Mouse (Mus musculus) heart, postnatal 0 days (tissue): ENCODE measurements at regions not wholly inside any gene's neighbourhood (a gene's known extent, or its start where the extent isn't known, plus 50 kb on each side); places are given as distances from the start of the nearest gene placed in this dataset.
A peak's percentile ranks its signal among the peaks of the same experiment; 100 is the strongest.

Experiments
- ATAC-seq: fragments of 200-750 bp; cut with Nextera tagmentation; 2 replicates; pipeline ENCODE4 v1.8.0; 2017; ENCODE audit warnings: low read depth, moderate number of reproducible peaks, moderate library complexity; ENCODE audit not compliant: insufficient read depth
- DNase-seq: peaks from one replicate; pipeline ENCODE4 v3.0.0-alpha.2; 2016; ENCODE audit warnings: low spot score
- H3K27ac ChIP-seq: fragments of 300-500 bp; sonication (generic); 2 replicates; pipeline ENCODE4 v1.5.1; 2014; ENCODE audit warnings: low read depth, mild to moderate bottlenecking
- H3K27me3 ChIP-seq: fragments of 300-500 bp; sonication (generic); 2 replicates; pipeline ENCODE4 v1.6.1; 2014; ENCODE audit warnings: low read length, mixed read lengths; ENCODE audit not compliant: control insufficient read depth, insufficient read depth
- H3K36me3 ChIP-seq: fragments of 300-500 bp; sonication (generic); replicated peaks from 2 replicates; pipeline ENCODE4 v1.6.1; 2014; ENCODE audit warnings: low read length, mixed read lengths; ENCODE audit not compliant: control insufficient read depth, insufficient read depth
- H3K4me1 ChIP-seq: fragments of 300-500 bp; sonication (generic); 2 replicates; pipeline ENCODE4 v1.6.1; 2014; ENCODE audit warnings: antibody characterized with exemption; ENCODE audit not compliant: control insufficient read depth, insufficient read depth
- H3K4me2 ChIP-seq: fragments of 300-500 bp; sonication (generic); 2 replicates; pipeline ENCODE4 v1.6.1; 2014; ENCODE audit warnings: low read depth, mild to moderate bottlenecking, low read length, moderate library complexity
- H3K4me3 ChIP-seq: fragments of 300-500 bp; sonication (generic); 2 replicates; pipeline ENCODE4 v1.5.1; 2014; ENCODE audit warnings: low read depth, low read length
- H3K9ac ChIP-seq: fragments of 300-500 bp; sonication (generic); replicated peaks from 2 replicates; pipeline ENCODE4 v1.6.1; 2014; ENCODE audit warnings: low read depth, low read length, mixed read lengths
- H3K9me3 ChIP-seq: fragments of 300-500 bp; sonication (generic); replicated peaks from 2 replicates; pipeline ENCODE4 v1.6.1; 2016; ENCODE audit warnings: low read length; ENCODE audit not compliant: control insufficient read depth
- CTCF ChIP-seq: IDR thresholded peaks from 2 replicates; pipeline ENCODE4 v1.5.1; 2016; ENCODE audit warnings: antibody characterized with exemption, control low read depth, low read depth
- EP300 ChIP-seq: IDR thresholded peaks from 2 replicates; pipeline ENCODE4 v1.6.1; 2016; ENCODE audit warnings: antibody characterized with exemption, low read depth
- WGBS: fragments of 180-500 bp; shearing (Covaris S2); extraction: QIAGEN DNeasy Blood & Tissue Kit; methylation state at CpG from one replicate; pipeline ENCODE4 v1.1.7; 2014; 5-methylcytosine and 5-hydroxymethylcytosine counted together

GRCm38 (mm10) chr14:98722481-98722880 is 271.6 kb downstream of the Rpl36a-ps1 start:
- Histone ChIP-seq H3K4me1 (no peaks in the 10 kb centered on the region), H3K27ac (no peak overlapping the region), H3K4me3 (no peak overlapping the region), H3K36me3 (no peaks in the 10 kb centered on the region), H3K9me3 (no peaks in the 10 kb centered on the region), H3K4me2 (no peak overlapping the region), H3K9ac (no peak overlapping the region), H3K27me3 (no peaks in the 10 kb centered on the region)
- ATAC-seq (no peak), DNase-seq (no peak)
- WGBS, result 69% methylated on average over 9 of the region's 9 CpGs
- TF ChIP-seq EP300 (no peak), CTCF (no peak)

- DNase-seq (no peak), ATAC-seq (no peak)
- no peaks in the 10 kb centered on the region for H3K9me3 ChIP-seq
- 87% methylated on average over 2 of the region's 2 CpGs for WGBS
- no peak overlapping the region for H3K27ac ChIP-seq
- H3K9ac ChIP-seq, result no peak overlapping the region
- H3K4me3 ChIP-seq, result no peak overlapping the region
- H3K27me3 ChIP-seq, result no peaks in the 10 kb centered on the region
- no peak for TF ChIP-seq EP300
- TF ChIP-seq CTCF, result no peak
- H3K4me2 ChIP-seq, result no peak overlapping the region
- H3K4me1 ChIP-seq, result no peaks in the 10 kb centered on the region
- no peaks in the 10 kb centered on the region for H3K36me3 ChIP-seq
Observed at GRCm38 (mm10) chr14:98721033-98721432, 273.1 kb downstream of the Rpl36a-ps1 start.

GRCm38 (mm10) chr14:98708045-98708444 is 286.1 kb downstream of the Rpl36a-ps1 start:
- H3K4me2 ChIP-seq, result no peak overlapping the region
- TF ChIP-seq CTCF (no peak), EP300 (no peak)
- H3K36me3 ChIP-seq, result no peaks in the 10 kb centered on the region
- no peaks in the 10 kb centered on the region for H3K27me3 ChIP-seq
- ATAC-seq (no peak), DNase-seq (no peak)
- WGBS, result 89% methylated on average over 2 of the region's 2 CpGs
- H3K4me3 ChIP-seq, result no peak overlapping the region
- H3K9ac ChIP-seq, result no peak overlapping the region
- no peaks in the 10 kb centered on the region for H3K4me1 ChIP-seq
- H3K27ac ChIP-seq, result no peak overlapping the region
- H3K9me3 ChIP-seq, result no peaks in the 10 kb centered on the region

- no peak for TF ChIP-seq CTCF
- TF ChIP-seq EP300, result no peak
- ATAC-seq (no peak), DNase-seq (no peak)
- Histone ChIP-seq H3K9ac (no peak overlapping the region), H3K27me3 (no peaks in the 10 kb centered on the region), H3K36me3 (no peaks in the 10 kb centered on the region), H3K4me1 (0 out of 2 replicates have a peak, but pooled peaks cover 2% of the 10 kb centered on the region), H3K9me3 (no peaks in the 10 kb centered on the region), H3K4me3 (no peak overlapping the region), H3K27ac (no peak overlapping the region), H3K4me2 (no peak overlapping the region)
- 83% methylated on average over 4 of the region's 4 CpGs for WGBS
Observed at GRCm38 (mm10) chr14:98707574-98707973, 286.5 kb downstream of the Rpl36a-ps1 start.

GRCm38 (mm10) chr14:98703289-98703688 is 290.8 kb downstream of the Rpl36a-ps1 start:
- Histone ChIP-seq H3K27me3 (no peaks in the 10 kb centered on the region), H3K4me1 (0 out of 2 replicates have a peak, but pooled peaks cover 3% of the 10 kb centered on the region), H3K9me3 (no peaks in the 10 kb centered on the region), H3K4me3 (no peak overlapping the region), H3K36me3 (no peaks in the 10 kb centered on the region), H3K9ac (no peak overlapping the region), H3K4me2 (no peak overlapping the region), H3K27ac (no peak overlapping the region)
- TF ChIP-seq EP300 (no peak), CTCF (no peak)
- peak; percentile 41; the same call in 1 of the 2 replicates for ATAC-seq
- DNase-seq, result peak; percentile 45
- WGBS, result 22% methylated on average over 6 of the region's 6 CpGs

- H3K27ac ChIP-seq, result no peak overlapping the region
- H3K9ac ChIP-seq, result no peak overlapping the region
- no peak overlapping the region for H3K4me3 ChIP-seq
- ATAC-seq, result no peak
- no peaks in the 10 kb centered on the region for H3K36me3 ChIP-seq
- DNase-seq, result no peak
- H3K4me2 ChIP-seq, result no peak overlapping the region
- 71% methylated on average over 4 of the region's 4 CpGs for WGBS
- no peaks in the 10 kb centered on the region for H3K4me1 ChIP-seq
- no peaks in the 10 kb centered on the region for H3K27me3 ChIP-seq
- no peaks in the 10 kb centered on the region for H3K9me3 ChIP-seq
- TF ChIP-seq CTCF (no peak), EP300 (no peak)
Observed at GRCm38 (mm10) chr14:98656533-98656932, 337.6 kb downstream of the Rpl36a-ps1 start.
